Mouse (Mus musculus) fibroblast of lung, adult 2 months (primary cell): ENCODE results near the gene Itsn1.

Source experiments
- DNase-seq: peaks from one replicate; pipeline ENCODE4 v3.0.0-alpha.2; 2011; ENCODE audit warnings: low read depth

Itsn1 gene

DNA sequence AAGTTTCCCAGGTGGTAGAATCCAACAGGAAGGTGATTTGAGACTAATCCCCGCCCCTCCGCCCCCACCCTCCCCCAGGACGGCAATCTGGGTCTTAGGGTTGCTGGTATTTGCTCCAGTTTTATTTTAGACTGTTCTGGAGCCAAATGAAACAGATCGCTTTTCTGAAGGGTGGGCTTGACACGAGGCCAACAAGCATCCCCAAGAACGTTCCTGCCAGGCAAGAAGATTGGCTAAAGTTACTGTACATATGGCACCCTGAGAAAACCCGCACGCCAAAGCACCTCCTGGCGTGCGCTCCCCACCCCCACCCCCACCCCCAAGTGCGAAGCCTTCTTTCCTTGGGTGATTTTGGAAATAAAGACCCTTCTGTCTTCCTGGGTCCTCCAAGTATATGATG is 178.1 kb downstream of the Itsn1 start:
- DNase-seq, result no peak

- no peak for DNase-seq
These were observed 180.7 kb downstream of the Itsn1 start for GRCm38 (mm10) chr16:91909569-91910335.

DNA sequence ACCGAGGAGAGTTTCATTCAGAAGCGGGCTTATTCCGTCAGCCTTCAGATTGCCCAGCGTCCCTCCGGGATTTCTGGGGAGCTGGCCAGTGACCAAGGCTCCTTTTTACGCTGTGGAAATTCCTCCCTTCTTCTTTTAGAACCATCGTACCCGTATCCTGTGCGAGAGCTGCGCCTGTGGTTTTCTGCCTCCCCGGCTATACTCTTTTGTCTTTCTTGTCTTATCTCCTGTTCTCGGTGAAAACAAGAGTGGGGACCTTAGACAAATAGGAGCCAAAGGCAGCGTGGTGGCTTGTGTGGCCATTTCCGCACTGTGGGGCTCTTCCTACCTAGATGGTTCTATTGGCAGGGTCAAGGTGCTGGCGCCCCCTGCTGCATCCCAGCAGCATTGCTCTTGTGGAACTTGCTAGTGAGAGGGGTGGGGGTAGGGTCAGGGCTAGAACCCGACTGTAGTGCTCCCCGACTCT is 188.6 kb downstream of the Itsn1 start:
- DNase-seq, result peak; percentile 54

DNA sequence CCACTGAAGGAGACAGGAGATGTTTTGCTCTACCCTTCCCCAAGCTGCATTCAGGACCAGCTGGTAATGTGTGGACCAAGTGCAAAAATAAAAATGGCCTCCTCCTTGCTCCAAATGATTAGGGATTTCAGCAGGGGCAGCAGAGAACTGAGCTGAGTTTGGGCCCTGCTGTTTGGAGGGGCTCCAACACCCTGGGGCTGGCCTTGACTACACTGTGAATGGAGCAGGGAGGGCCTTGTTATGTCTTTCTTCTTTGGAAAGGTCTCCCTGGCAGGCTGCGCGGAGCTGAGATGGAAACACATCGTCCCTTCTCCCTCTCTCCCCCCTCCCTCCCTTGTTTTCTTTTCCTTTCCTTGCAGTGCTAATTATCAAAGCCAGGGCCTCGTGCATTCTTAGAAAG is 189.4 kb downstream of the Itsn1 start:
- no peak for DNase-seq

DNA sequence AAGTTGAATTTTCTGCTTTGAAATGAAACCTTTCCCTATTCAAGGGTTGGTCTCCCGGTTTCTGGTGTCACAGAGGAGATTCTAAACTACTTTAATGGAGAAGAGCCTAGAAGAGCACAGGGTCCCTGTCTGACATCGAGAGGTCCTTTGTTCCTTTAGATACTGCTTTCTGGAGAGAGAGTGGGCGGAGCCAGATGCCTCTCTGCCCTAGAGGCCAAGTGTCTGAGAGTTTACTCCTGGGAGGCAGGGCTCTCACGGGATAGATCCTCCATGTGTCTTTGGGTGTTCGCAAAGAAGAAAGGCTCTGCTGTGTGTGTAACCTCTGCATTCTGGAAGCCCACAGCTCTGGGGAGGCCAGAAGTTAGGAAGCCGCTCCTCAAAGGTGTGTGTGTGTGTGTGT is 190.0 kb downstream of the Itsn1 start:
- no peak for DNase-seq

DNA sequence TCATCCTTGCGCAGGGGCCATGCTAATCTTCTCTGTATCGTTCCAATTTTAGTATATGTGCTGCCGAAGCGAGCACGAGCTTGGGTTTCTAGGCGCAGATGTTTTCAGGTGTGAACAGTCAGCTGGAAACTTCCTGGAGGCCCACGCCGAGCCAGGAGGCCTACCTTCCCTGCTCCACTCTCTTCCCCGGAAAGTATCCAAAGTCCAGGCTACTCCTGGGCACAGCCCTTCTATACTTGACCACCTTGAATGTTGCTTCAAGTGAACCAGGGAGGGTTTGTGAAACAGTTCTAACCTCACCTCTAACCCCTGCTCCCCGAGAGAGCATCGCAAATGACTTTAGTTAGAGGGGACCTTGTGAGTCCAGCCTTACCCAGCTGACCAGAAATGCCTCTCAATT is 192.3 kb downstream of the Itsn1 start:
- DNase-seq, result no peak

DNA sequence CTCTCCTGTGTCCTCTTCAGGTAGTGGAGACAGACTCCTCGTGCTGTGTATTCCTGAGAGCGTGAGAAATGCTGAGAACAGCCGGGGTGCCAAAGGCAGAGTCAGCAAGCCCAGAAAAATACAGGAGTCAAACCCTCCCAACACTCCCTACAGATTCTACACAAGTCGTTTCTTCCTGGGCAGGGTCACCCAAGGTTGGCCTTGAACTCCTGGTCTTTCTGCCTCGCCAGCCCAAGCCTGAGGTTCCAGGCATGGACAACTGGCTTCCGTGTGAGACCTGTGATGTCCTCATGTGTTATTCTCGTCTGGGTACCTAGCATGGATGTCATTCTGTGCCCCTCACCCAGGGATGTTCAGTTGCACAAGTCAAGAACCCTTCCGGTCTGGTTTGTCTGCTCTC is 193.9 kb downstream of the Itsn1 start:
- no peak for DNase-seq

DNA sequence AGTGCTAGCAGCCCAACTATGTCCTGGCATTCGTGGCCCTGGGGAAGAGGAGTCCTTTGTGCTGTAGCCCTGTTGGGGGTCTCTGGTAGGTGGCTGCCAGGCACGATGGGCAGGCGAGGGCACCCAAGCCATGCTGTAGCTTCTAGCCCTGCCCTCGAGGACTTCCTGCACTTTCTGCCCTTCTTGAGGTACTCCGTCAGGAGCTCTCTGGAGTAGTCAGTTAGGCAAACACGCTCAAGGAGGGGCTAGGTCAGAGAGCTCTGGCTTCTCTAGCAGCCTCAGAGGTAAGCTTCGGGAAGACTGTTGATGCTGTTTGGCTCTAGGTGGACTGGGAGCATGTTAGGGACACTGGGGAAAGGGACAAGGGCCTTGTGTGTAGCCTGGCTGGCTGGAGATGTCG is 195.3 kb downstream of the Itsn1 start:
- DNase-seq, result no peak

GRCm38 (mm10) chr16:91927911-91928630 is 199.0 kb downstream of the Itsn1 start:
- no peak for DNase-seq

DNA sequence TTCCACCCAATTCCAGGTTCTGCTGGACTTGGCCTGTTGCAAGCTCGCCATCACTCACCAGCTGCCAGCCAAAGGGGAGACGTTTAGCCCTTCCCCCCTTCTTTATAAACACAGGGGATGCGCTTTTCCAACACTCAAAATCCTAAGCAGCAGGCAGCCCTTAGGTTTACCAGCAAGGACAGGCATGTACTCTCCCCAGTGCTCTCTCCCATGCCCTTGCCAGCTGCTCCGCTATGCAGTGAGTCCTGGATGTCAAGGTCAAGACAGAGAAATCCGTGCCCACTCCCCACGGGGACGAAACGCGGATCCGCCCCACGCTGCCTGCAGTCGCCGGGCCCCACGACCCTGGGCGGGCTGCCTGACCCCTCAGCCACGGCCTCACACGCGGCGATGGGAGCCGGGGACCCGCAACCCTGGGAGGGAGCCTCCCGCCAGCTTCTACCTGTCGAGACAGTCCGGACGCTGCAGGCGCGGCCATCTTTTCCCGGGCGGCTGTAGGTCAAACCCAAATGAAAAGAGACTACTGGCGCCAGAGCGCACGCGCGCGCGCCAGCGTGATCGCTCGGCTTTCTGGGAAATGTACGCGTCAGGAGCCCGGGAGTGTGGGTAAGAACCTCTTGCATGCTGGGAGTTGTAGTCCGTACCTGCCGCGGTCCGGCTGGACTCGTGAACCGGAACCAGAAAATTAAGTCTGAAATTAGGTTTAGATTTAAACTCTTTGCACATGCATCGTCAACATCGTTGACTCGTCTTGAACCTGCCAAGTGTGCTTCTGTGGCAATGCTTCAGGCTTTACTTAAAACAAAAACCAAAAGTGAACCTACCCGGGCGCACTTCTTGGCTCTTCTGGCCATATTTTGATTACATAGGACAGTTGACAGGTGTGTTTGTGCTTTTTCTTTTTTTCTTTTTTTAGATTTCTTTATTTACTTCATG is 202.3 kb downstream of the Itsn1 start:
- peak; percentile 89 for DNase-seq

DNA sequence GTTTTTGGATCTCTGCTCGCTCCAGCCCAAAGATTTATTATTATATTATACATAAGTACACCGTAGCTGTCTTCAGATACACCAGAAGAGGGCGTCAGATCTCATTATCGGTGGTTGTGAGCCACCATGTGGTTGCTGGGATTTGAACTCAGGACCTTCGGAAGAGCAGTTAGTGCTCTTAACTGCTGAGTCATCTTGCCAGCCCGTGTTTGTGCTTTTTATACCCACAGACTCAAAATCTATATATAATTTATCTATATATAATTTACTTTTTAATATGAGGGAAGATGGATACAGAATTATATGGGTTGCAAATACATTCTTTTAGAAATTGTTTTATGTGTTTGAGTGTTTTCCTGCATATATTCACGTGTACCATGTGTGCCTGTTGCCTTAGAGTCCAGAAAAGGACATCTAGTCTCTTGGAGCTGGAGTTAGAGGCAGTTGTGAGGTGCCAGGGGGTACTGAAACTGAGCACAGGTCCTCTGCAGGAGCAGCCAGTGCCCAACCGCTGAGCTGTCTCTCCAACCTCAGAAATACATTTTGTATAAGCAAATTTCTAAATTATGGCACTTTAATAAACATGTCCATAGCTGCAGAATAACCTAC is 203.1 kb downstream of the Itsn1 start:
- no peak for DNase-seq

GRCm38 (mm10) chr16:91932843-91933518 is 203.9 kb downstream of the Itsn1 start:
- DNase-seq, result no peak

GRCm38 (mm10) chr16:91935108-91935507 is 206.0 kb downstream of the Itsn1 start:
- no peak for DNase-seq

- DNase-seq, result no peak
These were observed 206.6 kb downstream of the Itsn1 start for GRCm38 (mm10) chr16:91935726-91936125.

- peak; percentile 70 for DNase-seq
These were observed 207.4 kb downstream of the Itsn1 start for GRCm38 (mm10) chr16:91936340-91937030.

- DNase-seq, result no peak
These were observed 208.2 kb downstream of the Itsn1 start for GRCm38 (mm10) chr16:91937281-91937680.

DNA sequence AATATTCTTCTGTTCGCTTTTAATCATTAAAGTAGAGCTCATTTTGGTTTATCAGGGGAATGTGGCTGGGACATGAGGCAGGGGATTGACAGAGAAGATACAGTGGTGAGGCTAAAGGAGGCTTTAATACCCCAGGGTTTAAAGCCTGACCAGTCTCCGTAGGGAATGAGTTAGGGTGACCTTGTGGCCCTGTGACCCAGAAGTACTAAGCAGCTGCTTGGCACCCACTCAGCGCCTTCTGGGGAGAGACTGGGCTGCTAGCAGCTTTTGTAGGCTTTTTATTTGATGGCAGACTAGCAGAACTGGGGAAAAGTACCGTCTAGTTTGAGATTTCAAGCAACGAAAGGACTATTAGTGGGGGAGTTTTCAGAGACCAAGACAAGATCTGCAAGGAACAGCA is 209.1 kb downstream of the Itsn1 start:
- DNase-seq, result no peak

DNA sequence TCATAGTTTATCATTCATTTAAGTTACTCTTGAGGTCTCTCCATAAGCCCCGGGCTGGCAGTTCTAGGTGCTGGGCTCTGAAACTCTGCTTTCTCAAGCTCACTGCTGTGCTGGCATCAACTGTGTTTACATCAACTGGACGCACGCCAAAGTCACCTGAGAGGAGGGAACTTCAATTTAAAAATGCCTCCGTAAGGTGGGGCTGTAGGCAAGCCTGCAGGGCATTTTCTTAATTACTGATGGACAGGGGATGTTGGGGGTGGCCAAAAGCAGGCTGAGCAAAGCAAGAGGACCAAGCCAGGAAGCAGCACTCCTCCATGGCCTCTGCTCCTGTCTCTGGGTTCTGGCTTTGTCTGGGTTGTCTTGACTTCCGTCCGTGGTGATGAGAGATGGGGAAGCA is 211.6 kb downstream of the Itsn1 start:
- DNase-seq, result no peak

DNA sequence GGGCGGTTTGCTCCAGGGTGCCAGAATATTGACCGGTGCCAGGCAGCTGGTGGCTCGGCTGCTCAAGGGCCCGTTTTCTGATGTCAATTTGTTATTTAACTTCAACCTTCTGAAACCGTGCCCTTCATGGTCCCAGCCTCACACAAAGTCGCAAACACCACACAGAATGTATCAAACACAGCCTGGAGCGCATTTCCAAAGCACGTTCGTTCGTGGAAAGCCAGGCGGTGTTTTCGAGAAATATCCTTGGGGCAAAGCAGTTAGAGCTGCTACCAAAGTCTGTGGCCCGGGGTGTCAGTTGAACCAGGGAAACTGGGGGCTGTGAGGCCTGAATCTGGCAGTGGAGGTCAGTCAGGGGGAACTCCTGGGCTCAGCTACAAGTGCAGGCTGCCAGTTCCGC is 213.1 kb downstream of the Itsn1 start:
- DNase-seq, result no peak

DNA sequence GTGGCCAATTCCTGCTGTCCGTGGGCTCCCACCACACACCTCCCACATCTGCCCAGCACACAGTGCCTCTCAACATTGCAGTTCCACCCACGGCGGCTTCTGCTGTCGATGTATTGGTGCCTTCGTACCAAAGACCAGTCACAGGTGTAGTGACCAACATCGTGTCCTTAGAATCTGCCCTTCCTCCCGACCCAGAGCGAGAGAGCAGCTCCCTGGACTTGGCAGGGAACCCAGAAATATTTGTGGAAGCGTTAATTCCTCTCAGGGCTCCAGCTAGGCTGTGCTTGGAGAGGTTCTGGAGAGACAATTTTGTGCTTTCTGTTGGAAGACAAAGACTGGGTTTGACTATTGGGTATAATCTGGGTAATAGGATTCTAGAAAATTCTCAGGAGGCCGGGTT is 217.2 kb downstream of the Itsn1 start:
- DNase-seq, result no peak

DNA sequence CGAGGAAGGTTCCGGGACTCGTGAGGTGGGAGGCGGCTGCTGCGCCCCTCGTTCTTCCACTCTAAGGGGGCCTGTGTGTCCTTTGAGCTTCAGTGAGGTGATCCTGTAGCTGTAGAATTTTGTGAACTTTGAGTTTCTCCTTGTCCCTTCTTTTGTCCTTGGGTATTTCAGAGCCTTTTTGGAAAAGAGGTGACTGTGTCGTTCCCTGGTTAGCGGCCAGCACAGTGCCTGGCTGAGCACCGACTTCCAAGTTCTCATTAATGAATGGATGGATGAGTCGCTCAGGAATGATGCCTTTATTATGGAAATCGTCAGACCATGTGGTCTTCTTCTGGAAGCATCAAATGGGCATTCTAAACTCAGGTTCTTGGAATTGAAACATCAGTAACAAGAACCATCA is 218.0 kb downstream of the Itsn1 start:
- no peak for DNase-seq
